Mouse (Mus musculus) stomach, embryonic 16.5 days (tissue): ENCODE measurements around the gene Arhgef3. TPM values are rescaled to one million over a fixed set of nuclear protein-coding genes. Genes with fewer than 3 reads are reported as not detected.
A peak's percentile ranks its signal among the peaks of the same experiment; 100 is the strongest.

Experiments used
- ATAC-seq: fragments of 200-750 bp; cut with Nextera tagmentation; 2 replicates; pipeline ENCODE4 v1.8.0; 2017; ENCODE audit warnings: moderate number of reproducible peaks, moderate TSS enrichment; ENCODE audit not compliant: insufficient read depth, low FRiP score
- H3K27ac ChIP-seq: fragments of 300-500 bp; sonication (generic); 2 replicates; pipeline ENCODE4 v1.5.1; 2014; ENCODE audit warnings: low read length
- H3K27me3 ChIP-seq: fragments of 300-500 bp; sonication (generic); 2 replicates; pipeline ENCODE4 v1.6.1; 2014; ENCODE audit warnings: low read length, control low read depth, mixed read lengths; ENCODE audit not compliant: control insufficient read depth, insufficient read depth
- H3K36me3 ChIP-seq: fragments of 300-500 bp; sonication (generic); 2 replicates; pipeline ENCODE4 v1.6.1; 2014; ENCODE audit warnings: low read length; ENCODE audit not compliant: control insufficient read depth, insufficient read depth
- H3K4me1 ChIP-seq: fragments of 300-500 bp; sonication (generic); 2 replicates; pipeline ENCODE4 v1.6.1; 2014; ENCODE audit warnings: low read length, control low read depth, mixed read lengths; ENCODE audit not compliant: control insufficient read depth, insufficient read depth
- H3K4me2 ChIP-seq: fragments of 300-500 bp; sonication (generic); 2 replicates; pipeline ENCODE4 v1.6.1; 2014; ENCODE audit warnings: low read depth, low read length, mixed read lengths
- H3K4me3 ChIP-seq: fragments of 300-500 bp; sonication (generic); replicated peaks from 2 replicates; pipeline ENCODE4 v1.5.1; 2014; ENCODE audit warnings: mild to moderate bottlenecking, low read length
- H3K9ac ChIP-seq: fragments of 300-500 bp; sonication (generic); 2 replicates; pipeline ENCODE4 v1.6.1; 2014; ENCODE audit warnings: low read length
- H3K9me3 ChIP-seq: fragments of 300-500 bp; sonication (generic); replicated peaks from 2 replicates; pipeline ENCODE4 v1.6.1; 2016; ENCODE audit warnings: low read length, control low read depth; ENCODE audit not compliant: control insufficient read depth
- WGBS: fragments of 180-500 bp; shearing (Covaris S2); extraction: QIAGEN DNeasy Blood & Tissue Kit; methylation state at CpG from one replicate; pipeline ENCODE4 v1.1.7; 2014; 5-methylcytosine and 5-hydroxymethylcytosine counted together
- polyA plus RNA-seq: library from polyadenylated mRNA; unstranded; fragments of >200 nt; fragmentation: Nextera tagmentation; extraction: Ambion mirVana; gene quantifications from 2 replicates; pipeline ENCODE4 v1.2.1, GENCODE M21; 2015

The Arhgef3 gene
- polyA plus RNA-seq, 1 experiment from 2014 or later, result 20.9 TPM

DNA sequence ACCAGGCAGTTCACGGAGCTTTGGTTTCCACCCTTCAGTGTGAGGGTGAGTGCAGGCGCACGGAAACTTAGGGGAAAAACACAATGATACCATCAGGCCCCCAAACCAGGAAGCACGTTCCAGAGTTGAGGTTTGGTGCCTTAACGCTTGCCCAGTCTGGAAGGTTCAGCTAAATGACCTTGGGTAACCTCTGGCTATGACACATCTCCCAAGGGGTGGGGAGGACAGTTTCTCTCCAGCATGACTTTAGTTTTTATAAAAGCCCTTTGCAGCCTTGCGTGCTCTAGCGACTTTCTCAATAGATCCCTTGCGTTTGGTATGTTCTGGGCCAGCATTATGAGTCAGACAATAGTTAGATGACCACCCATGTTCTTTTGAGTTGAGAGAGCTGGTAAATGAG is 8.8 kb downstream of the Arhgef3 start:
- ATAC-seq, result no peak
- Histone ChIP-seq H3K9ac (peak overlapping the region; percentile 26; the same call in 1 of the 2 replicates), H3K4me3 (no peak overlapping the region), H3K4me2 (no peak overlapping the region), H3K27ac (peak overlapping the region; percentile 33; the same call in 1 of the 2 replicates), H3K27me3 (no peaks in the 10 kb centered on the region), H3K4me1 (peaks cover 6% of the 10 kb centered on the region), H3K36me3 (no peaks in the 10 kb centered on the region), H3K9me3 (no peaks in the 10 kb centered on the region)
- 49% methylated on average over 8 of the region's 8 CpGs for WGBS

DNA sequence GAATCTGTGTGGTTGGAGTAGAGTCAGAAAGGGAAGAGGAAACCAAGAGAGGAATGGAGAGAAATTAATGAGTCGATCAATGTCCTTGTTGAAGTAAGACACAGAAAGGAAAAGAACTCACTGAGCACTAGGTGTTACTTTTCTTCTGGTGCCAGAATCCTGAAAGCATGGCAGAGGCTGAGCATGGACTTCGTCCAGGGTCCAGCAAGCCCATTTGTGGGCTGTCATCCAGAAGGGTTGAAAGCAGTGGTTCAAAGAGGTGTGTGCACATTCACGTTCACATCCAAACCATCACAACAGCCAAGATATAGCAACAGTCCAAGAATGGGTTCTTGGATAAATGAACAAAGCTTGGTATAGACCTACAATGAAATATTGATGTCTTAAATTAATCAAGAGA is 15.3 kb downstream of the Arhgef3 start:
- no peaks in the 10 kb centered on the region for H3K36me3 ChIP-seq
- no peaks in the 10 kb centered on the region for H3K9me3 ChIP-seq
- H3K27me3 ChIP-seq, result no peaks in the 10 kb centered on the region
- H3K4me2 ChIP-seq, result no peak overlapping the region
- ATAC-seq, result no peak
- no peak overlapping the region for H3K27ac ChIP-seq
- H3K4me1 ChIP-seq, result no peaks in the 10 kb centered on the region
- no peak overlapping the region for H3K9ac ChIP-seq
- 89% methylated on average over 3 of the region's 3 CpGs for WGBS
- H3K4me3 ChIP-seq, result no peak overlapping the region

GRCm38 (mm10) chr14:27130676-27131075 is 16.0 kb downstream of the Arhgef3 start:
- H3K27me3 ChIP-seq, result no peaks in the 10 kb centered on the region
- H3K36me3 ChIP-seq, result no peaks in the 10 kb centered on the region
- 68% methylated on average over 1 of the region's 1 CpGs for WGBS
- H3K9me3 ChIP-seq, result no peaks in the 10 kb centered on the region
- no peaks in the 10 kb centered on the region for H3K4me1 ChIP-seq
- H3K4me2 ChIP-seq, result no peak overlapping the region
- H3K4me3 ChIP-seq, result no peak overlapping the region
- ATAC-seq, result no peak
- H3K27ac ChIP-seq, result no peak overlapping the region
- no peak overlapping the region for H3K9ac ChIP-seq

- H3K9me3 ChIP-seq, result no peaks in the 10 kb centered on the region
- no peak overlapping the region for H3K9ac ChIP-seq
- no peak overlapping the region for H3K27ac ChIP-seq
- H3K4me2 ChIP-seq, result no peak overlapping the region
- peak; percentile 47; the same call in 1 of the 2 replicates for ATAC-seq
- H3K36me3 ChIP-seq, result no peaks in the 10 kb centered on the region
- WGBS, result 74% methylated on average over 1 of the region's 1 CpGs
- no peaks in the 10 kb centered on the region for H3K4me1 ChIP-seq
- no peak overlapping the region for H3K4me3 ChIP-seq
- H3K27me3 ChIP-seq, result no peaks in the 10 kb centered on the region
These were observed 16.8 kb downstream of the Arhgef3 start for GRCm38 (mm10) chr14:27131521-27131920.

GRCm38 (mm10) chr14:27138891-27139290 is 24.2 kb downstream of the Arhgef3 start:
- Histone ChIP-seq H3K4me3 (no peak overlapping the region), H3K9ac (no peak overlapping the region), H3K4me2 (no peak overlapping the region), H3K36me3 (no peaks in the 10 kb centered on the region), H3K27me3 (no peaks in the 10 kb centered on the region), H3K9me3 (no peaks in the 10 kb centered on the region), H3K27ac (no peak overlapping the region), H3K4me1 (no peaks in the 10 kb centered on the region)
- no peak for ATAC-seq
- 88% methylated on average over 9 of the region's 9 CpGs for WGBS

DNA sequence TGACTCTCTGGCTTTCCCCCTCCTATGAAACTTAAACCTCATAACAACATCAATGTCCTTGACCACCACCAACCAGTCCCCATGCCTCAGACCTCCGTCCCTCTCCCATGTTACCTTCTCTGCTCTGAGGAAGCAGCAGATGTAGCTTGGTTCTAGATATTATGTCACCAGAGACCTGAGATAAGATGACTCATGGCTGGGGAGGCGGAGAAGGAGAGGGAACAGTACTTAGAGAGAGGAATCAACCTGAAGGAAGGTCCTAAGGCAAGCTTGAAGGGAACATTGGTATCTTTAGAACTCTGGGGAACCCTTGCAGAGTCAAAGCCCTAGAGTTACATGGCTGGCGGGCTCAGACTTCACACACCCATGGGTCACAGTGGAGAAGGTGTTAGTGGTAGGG is 25.3 kb downstream of the Arhgef3 start:
- Histone ChIP-seq H3K4me1 (peaks cover 3% of the 10 kb centered on the region; the same call in 1 of the 2 replicates), H3K27me3 (no peaks in the 10 kb centered on the region), H3K36me3 (no peaks in the 10 kb centered on the region), H3K4me2 (no peak overlapping the region), H3K9me3 (no peaks in the 10 kb centered on the region), H3K9ac (no peak overlapping the region), H3K4me3 (no peak overlapping the region), H3K27ac (no peak overlapping the region)
- 87% methylated on average over 3 of the region's 3 CpGs for WGBS
- ATAC-seq, result no peak

DNA sequence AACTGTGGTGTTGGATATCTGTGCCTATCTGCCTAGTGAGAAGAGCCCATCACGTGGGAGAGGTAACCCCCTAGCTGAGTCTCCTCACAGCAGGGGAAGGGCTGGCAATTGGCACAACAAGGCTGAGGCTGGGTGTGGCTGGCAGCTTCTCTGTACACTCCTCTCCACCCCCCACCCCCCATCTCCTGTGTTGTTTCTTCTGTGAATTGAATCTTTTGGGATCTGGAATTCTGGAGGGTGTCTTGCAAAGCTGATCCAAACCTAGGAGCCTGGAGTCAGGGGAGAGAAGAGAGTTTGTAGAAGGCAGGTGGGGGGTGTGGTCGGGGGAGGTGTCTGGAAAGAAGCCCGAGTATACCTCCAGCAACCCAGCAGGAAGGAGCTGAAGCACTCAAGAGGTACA is 26.8 kb downstream of the Arhgef3 start:
- Histone ChIP-seq H3K4me1 (peaks cover 11% of the 10 kb centered on the region), H3K27me3 (no peaks in the 10 kb centered on the region), H3K4me3 (no peak overlapping the region), H3K27ac (peak overlapping the region; percentile 30), H3K4me2 (no peak overlapping the region), H3K36me3 (no peaks in the 10 kb centered on the region), H3K9me3 (no peaks in the 10 kb centered on the region), H3K9ac (no peak overlapping the region)
- 31% methylated on average over 3 of the region's 3 CpGs for WGBS
- no peak for ATAC-seq

GRCm38 (mm10) chr14:27142680-27143079 is 28.0 kb downstream of the Arhgef3 start:
- no peaks in the 10 kb centered on the region for H3K27me3 ChIP-seq
- H3K9me3 ChIP-seq, result no peaks in the 10 kb centered on the region
- no peak overlapping the region for H3K9ac ChIP-seq
- H3K27ac ChIP-seq, result no peak overlapping the region
- H3K4me2 ChIP-seq, result no peak overlapping the region
- no peak overlapping the region for H3K4me3 ChIP-seq
- peaks cover 11% of the 10 kb centered on the region for H3K4me1 ChIP-seq
- no peaks in the 10 kb centered on the region for H3K36me3 ChIP-seq
- ATAC-seq, result no peak
- 82% methylated on average over 4 of the region's 5 CpGs for WGBS

DNA sequence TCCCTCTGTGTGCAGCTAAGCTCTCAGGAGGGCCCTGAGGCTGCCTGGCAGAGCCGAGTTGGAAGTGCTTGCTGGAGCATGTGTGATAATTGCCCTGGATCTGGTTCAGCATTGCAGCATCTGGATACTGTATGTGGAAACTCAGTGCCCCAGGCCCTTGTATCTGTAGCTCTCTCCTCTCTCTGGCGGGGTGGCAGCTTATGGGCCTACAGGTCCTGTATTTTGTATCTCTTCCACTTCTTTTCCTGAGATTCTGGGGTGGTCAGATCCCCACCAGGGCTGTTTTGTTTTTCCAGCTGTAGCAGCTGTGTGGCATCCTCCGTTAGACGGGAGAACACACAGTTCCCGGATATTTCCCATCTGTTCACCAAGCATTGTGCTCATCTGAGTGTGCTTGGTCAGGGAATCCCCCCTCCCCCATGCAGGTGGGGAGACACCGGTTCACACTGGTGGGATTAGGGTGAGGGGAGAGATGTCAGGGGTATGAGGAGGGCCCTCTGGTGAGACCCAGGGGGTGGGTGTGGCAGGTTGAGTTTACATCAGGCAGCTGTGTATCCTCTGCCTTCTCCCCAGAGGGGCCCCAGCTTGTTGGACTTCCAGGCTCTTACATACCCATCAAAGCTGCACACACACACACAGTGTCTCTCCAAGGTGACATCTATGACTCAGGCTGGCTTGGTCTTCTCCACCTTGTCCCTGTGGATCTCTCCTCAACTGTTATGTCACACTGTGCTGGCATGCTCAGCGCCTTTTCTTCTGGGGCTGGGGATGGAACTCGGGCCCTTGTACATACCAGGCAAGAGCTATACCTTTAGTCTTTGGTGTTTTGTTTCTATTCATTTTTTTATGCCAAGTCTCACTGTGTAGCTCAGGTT is 30.7 kb downstream of the Arhgef3 start:
- H3K27ac ChIP-seq, result peak overlapping the region; percentile 78
- peak overlapping the region; percentile 32; the same call in 1 of the 2 replicates for H3K9ac ChIP-seq
- no peak overlapping the region for H3K4me3 ChIP-seq
- 38% methylated on average over 8 of the region's 8 CpGs for WGBS
- ATAC-seq, result peak; percentile 66
- H3K4me2 ChIP-seq, result no peak overlapping the region
- H3K4me1 ChIP-seq, result peaks cover 11% of the 10 kb centered on the region
- no peaks in the 10 kb centered on the region for H3K36me3 ChIP-seq
- no peaks in the 10 kb centered on the region for H3K9me3 ChIP-seq
- H3K27me3 ChIP-seq, result no peaks in the 10 kb centered on the region
